Mouse (Mus musculus) adrenal gland, postnatal 0 days (tissue): ENCODE data around the gene Otud7b. TPM values are rescaled to one million over a fixed set of nuclear protein-coding genes. Genes with fewer than 3 reads are reported as not detected.

Source experiments
- polyA plus RNA-seq: library from polyadenylated mRNA; unstranded; fragments of >200 nt; fragmentation: Nextera tagmentation; extraction: Ambion mirVana; gene quantifications from 2 replicates; pipeline ENCODE4 v1.2.1, GENCODE M21; 2015

Gene Otud7b
- 10.6 and 16.1 TPM in 2 replicates for polyA plus RNA-seq

GRCm38 (mm10) chr3:96104261-96105065, at the start of gene Otud7b:
Gene Otud7b, plus strand, starts transcription at chr3:96104527.

GRCm38 (mm10) chr3:96058231-96058896, 46.0 kb upstream of the Otud7b start, which contains the start of gene Vps45:
Gene Vps45, minus strand, starts transcription at chr3:96058466.

GRCm38 (mm10) chr3:96161869-96162840, 57.8 kb downstream of the Otud7b start, which contains the start of gene Mtmr11:
Gene Mtmr11, plus strand, starts transcription at chr3:96162004.

GRCm38 (mm10) chr3:96172197-96173178, 68.2 kb downstream of the Otud7b start, which contains the start of gene Sf3b4:
Gene Sf3b4, plus strand, starts transcription at chr3:96172332.

GRCm38 (mm10) chr3:96180727-96181477, 76.6 kb downstream of the Otud7b start, which contains the start of gene Sv2a:
Gene Sv2a, plus strand, starts transcription at chr3:96181151.

Other genes with a start within 250 kb of the Otud7b start
- 12.8 and 15.7 TPM in 2 replicates for gene Prpf3, start 248.6 kb upstream of the Otud7b start, polyA plus RNA-seq
- gene Mrps21, start 233.0 kb upstream of the Otud7b start, polyA plus RNA-seq, result 417 and 460 TPM in 2 replicates
- gene Ciart, start 222.3 kb upstream of the Otud7b start, polyA plus RNA-seq, result 1.6 TPM in 2 replicates
- gene BC028528, start 212.5 kb upstream of the Otud7b start, polyA plus RNA-seq, result 32.2 and 76.3 TPM in 2 replicates
- 27.3 and 44.6 TPM in 2 replicates for gene Aph1a, start 210.6 kb upstream of the Otud7b start, polyA plus RNA-seq
- gene Car14, start 199.8 kb upstream of the Otud7b start, polyA plus RNA-seq, result 1.1 and 1.3 TPM in 2 replicates
- gene Anp32e, start 175.3 kb upstream of the Otud7b start, polyA plus RNA-seq, result 65.3 and 81.3 TPM in 2 replicates
- 25.3 and 38.4 TPM in 2 replicates for gene Plekho1, start 108.5 kb upstream of the Otud7b start, polyA plus RNA-seq
- 44.5 and 48.8 TPM in 2 replicates for gene Vps45, start 46.1 kb upstream of the Otud7b start, polyA plus RNA-seq
- gene Mtmr11, start 57.5 kb downstream of the Otud7b start, polyA plus RNA-seq, result 16.9 and 21.9 TPM in 2 replicates
- gene Sf3b4, start 67.8 kb downstream of the Otud7b start, polyA plus RNA-seq, result 68.8 and 90.2 TPM in 2 replicates
- 7.0 and 12.5 TPM in 2 replicates for gene Sv2a, start 76.6 kb downstream of the Otud7b start, polyA plus RNA-seq
- gene Bola1, start 115.2 kb downstream of the Otud7b start, polyA plus RNA-seq, result 94.8 and 99.9 TPM in 2 replicates
- 0.35 TPM in 1 of 2 replicates, not detected in the other for gene Hist2h2ab, start 115.3 kb downstream of the Otud7b start, polyA plus RNA-seq
- gene Hist2h2ac, start 116.4 kb downstream of the Otud7b start, polyA plus RNA-seq, result 4.3 and 5.1 TPM in 2 replicates
- gene Hist2h2be, start 116.6 kb downstream of the Otud7b start, polyA plus RNA-seq, result 3.7 and 6.3 TPM in 2 replicates
- gene Hist2h3c2, start 134.6 kb downstream of the Otud7b start, polyA plus RNA-seq, result 2.3 and 5.0 TPM in 2 replicates
- gene Hist2h2aa2, start 135.7 kb downstream of the Otud7b start, polyA plus RNA-seq, result 258 and 451 TPM in 2 replicates
- gene Hist2h2aa1, start 141.0 kb downstream of the Otud7b start, polyA plus RNA-seq, result 71.6 and 129 TPM in 2 replicates
- gene Hist2h3c1, start 142.2 kb downstream of the Otud7b start, polyA plus RNA-seq, result 0.63 TPM in 1 of 2 replicates, not detected in the other
- gene Hist2h4, start 158.8 kb downstream of the Otud7b start, polyA plus RNA-seq, result 1.8 and 3.8 TPM in 2 replicates
- 12.9 and 15.1 TPM in 2 replicates for gene Hist2h3b, start 164.1 kb downstream of the Otud7b start, polyA plus RNA-seq
- gene Hist2h2bb, start 165.2 kb downstream of the Otud7b start, polyA plus RNA-seq, result 3.5 and 4.4 TPM in 2 replicates
- 4.1 and 5.1 TPM in 2 replicates for gene Fcgr1, start 189.4 kb downstream of the Otud7b start, polyA plus RNA-seq